Mouse (Mus musculus): Measurements from ENCODE around the gene Sp4. TPM values are rescaled to one million over a fixed set of nuclear protein-coding genes. Genes with fewer than 3 reads are reported as not detected.

Sp4 gene
- 6.6 and 6.7 TPM in 2 replicates for polyA plus RNA-seq (2015; fragmentation: Nextera tagmentation; extraction: Ambion mirVana)

DNA sequence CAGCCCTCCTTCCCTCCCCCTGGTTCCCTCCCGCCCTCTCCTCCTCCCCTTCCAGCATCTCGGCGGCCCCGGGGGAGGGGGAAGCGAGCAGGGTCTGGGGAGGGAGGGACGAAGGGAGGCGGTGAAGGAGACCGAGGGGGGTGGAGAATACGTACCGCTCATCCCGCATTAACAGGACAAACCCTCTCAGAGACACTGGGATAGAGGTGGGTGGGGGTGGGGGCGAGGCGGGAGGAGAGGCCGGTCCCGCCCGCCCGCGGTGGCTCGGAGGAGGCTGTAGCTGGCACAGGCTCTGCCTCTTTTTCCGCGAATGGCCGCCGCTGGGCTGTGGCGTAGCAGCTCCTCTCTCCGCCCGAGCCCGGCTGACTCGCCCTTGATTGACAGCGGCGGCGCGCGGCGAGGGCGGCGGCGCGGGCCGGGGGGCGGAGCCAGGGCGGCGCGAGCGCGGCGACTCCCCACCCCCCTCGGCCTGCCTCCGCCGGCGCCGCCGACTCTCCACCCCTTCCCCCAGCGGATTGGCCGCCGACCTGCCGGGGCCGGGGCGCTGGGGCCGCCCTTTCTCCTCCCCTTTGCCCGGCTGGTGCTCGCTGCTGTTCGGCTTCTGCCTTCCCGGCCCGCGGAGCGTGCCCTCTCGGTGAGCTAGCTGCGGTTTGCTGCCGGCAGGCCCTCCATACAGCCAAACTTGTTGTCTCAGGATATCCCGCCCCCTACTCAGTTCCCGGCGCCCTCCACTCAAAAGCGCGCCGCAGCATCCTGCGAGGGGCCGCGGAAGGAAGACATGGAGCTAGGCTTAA lies at the start of gene Sp4:
Sp4 (minus strand) TSS at position 369 of the 794 bp plus-strand sequence.
- under 1% methylated on average over 47 of the region's 78 CpGs for WGBS
- Histone ChIP-seq H3K4me3 (ENCODE audit: low read length) (peak within 1 kb of the TSS; percentile 99), H3K4me2 (ENCODE audit: low read depth, low read length) (peak within 1 kb of the TSS; percentile 82), H3K4me1 (ENCODE audit: control insufficient read depth, insufficient read depth, low read length) (peaks cover 23% of the 10 kb centered on the region), H3K9me3 (replicated peaks; ENCODE audit: control insufficient read depth, low read length) (no peaks in the 10 kb centered on the region), H3K9ac (ENCODE audit: low read length) (peak within 1 kb of the TSS; percentile 89), H3K36me3 (ENCODE audit: control insufficient read depth, insufficient read depth) (no peaks in the 10 kb centered on the region), H3K27ac (ENCODE audit: low read length) (peak within 1 kb of the TSS; percentile 96), H3K27me3 (ENCODE audit: control insufficient read depth, insufficient read depth, low read length) (no peaks in the 10 kb centered on the region)
- ATAC-seq (replicated peaks; ENCODE audit: extremely low read depth, insufficient read depth, low FRiP score) = peak; percentile 84

DNA sequence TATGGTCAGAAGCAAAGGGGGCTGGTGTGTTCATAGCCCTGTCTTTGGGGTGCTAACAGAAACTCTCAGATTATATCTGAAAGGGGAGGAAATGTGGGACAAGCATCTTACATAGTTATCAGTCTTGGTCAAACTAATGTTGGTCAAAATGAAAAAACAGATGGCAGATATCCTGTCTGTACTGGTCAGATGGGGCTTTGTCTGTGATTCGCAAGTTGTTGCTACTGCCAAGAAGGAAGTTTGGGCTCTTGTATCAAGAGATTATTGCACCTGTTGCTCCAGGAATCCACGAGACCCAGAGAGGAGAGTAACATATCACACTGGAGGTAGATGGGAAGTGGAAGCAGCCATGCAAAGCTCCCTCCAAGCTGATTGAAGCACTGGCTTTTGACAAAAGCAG lies 37.9 kb upstream of the Sp4 start:
- H3K4me3 ChIP-seq (ENCODE audit: low read length) = no peak overlapping the region
- 55% methylated on average over 2 of the region's 2 CpGs for WGBS
- no peak for ATAC-seq (replicated peaks; ENCODE audit: extremely low read depth, insufficient read depth, low FRiP score)

DNA sequence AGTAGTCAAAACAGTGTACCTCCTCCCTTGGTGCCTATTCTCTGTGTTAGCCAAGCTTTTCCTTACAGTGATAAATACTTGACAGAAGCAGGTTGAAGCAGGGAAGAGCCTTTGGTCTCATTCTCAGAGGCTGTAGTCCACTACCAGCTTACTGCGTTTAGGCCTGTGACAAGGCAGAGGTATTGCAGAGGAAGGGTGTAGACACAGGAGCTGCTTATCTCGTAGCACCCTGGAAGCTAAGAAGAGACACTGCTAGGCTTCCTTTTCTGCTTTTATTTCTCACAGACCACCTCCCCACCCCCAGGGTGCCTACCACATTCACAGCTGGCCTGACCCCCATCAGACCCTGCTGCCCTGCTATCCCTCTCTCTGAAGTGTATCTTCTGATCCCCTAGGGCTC lies 37.0 kb upstream of the Sp4 start:
- H3K36me3 ChIP-seq (ENCODE audit: control insufficient read depth, insufficient read depth) = no peaks in the 10 kb centered on the region
- no peaks in the 10 kb centered on the region for H3K9me3 ChIP-seq (replicated peaks; ENCODE audit: control insufficient read depth, low read length)
- H3K27me3 ChIP-seq (ENCODE audit: control insufficient read depth, insufficient read depth, low read length) = no peaks in the 10 kb centered on the region
- ATAC-seq (replicated peaks; ENCODE audit: extremely low read depth, insufficient read depth, low FRiP score) = no peak
- no peak overlapping the region for H3K4me2 ChIP-seq (ENCODE audit: low read depth, low read length)
- H3K9ac ChIP-seq (ENCODE audit: low read length) = no peak overlapping the region
- H3K4me3 ChIP-seq (ENCODE audit: low read length) = no peak overlapping the region
- 50% methylated on average over 2 of the region's 2 CpGs for WGBS
- H3K4me1 ChIP-seq (ENCODE audit: control insufficient read depth, insufficient read depth, low read length) = no peaks in the 10 kb centered on the region
- H3K27ac ChIP-seq (ENCODE audit: low read length) = no peak overlapping the region

More for the DNA sequence above, 37.9 kb upstream of the Sp4 start:
- Histone ChIP-seq H3K9ac (ENCODE audit: low read length) (no peak overlapping the region), H3K27ac (ENCODE audit: low read length) (no peak overlapping the region), H3K4me1 (ENCODE audit: control insufficient read depth, insufficient read depth, low read length) (no peaks in the 10 kb centered on the region), H3K4me2 (ENCODE audit: low read depth, low read length) (no peak overlapping the region), H3K36me3 (ENCODE audit: control insufficient read depth, insufficient read depth) (no peaks in the 10 kb centered on the region), H3K9me3 (replicated peaks; ENCODE audit: control insufficient read depth, low read length) (no peaks in the 10 kb centered on the region), H3K27me3 (ENCODE audit: control insufficient read depth, insufficient read depth, low read length) (no peaks in the 10 kb centered on the region)

DNA sequence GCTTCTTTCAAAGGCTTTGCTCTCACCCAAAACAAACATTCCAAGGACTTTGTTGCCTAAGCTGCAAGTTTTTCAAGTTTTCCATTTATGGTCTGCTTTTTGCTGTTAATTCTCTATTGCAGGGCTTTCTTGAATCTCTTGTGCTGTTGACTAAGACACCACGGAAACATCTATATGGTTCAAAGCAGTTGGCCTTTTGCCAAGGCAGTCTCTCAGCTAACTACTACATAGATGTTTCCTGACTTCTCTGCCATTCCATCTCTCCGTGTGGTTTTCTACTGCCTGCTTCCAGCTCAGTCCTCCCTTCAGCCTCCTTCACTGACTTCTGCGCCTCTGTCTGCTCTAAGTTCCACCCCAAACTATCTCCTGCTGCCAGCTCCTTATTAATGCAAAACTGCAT lies 36.1 kb upstream of the Sp4 start:
- H3K9me3 ChIP-seq (replicated peaks; ENCODE audit: control insufficient read depth, low read length) = no peaks in the 10 kb centered on the region
- no peak for ATAC-seq (replicated peaks; ENCODE audit: extremely low read depth, insufficient read depth, low FRiP score)
- H3K4me1 ChIP-seq (ENCODE audit: control insufficient read depth, insufficient read depth, low read length) = no peaks in the 10 kb centered on the region
- H3K9ac ChIP-seq (ENCODE audit: low read length) = no peak overlapping the region
- no peaks in the 10 kb centered on the region for H3K27me3 ChIP-seq (ENCODE audit: control insufficient read depth, insufficient read depth, low read length)
- 55% methylated on average over 3 of the region's 3 CpGs for WGBS
- no peak overlapping the region for H3K4me3 ChIP-seq (ENCODE audit: low read length)
- H3K36me3 ChIP-seq (ENCODE audit: control insufficient read depth, insufficient read depth) = no peaks in the 10 kb centered on the region
- no peak overlapping the region for H3K4me2 ChIP-seq (ENCODE audit: low read depth, low read length)
- no peak overlapping the region for H3K27ac ChIP-seq (ENCODE audit: low read length)

GRCm38 (mm10) chr12:118328739-118329249 lies 27.6 kb upstream of the Sp4 start:
- no peaks in the 10 kb centered on the region for H3K9me3 ChIP-seq (replicated peaks; ENCODE audit: control insufficient read depth, low read length)
- no peak overlapping the region for H3K4me2 ChIP-seq (ENCODE audit: low read depth, low read length)
- H3K27ac ChIP-seq (ENCODE audit: low read length) = no peak overlapping the region
- no peak overlapping the region for H3K4me3 ChIP-seq (ENCODE audit: low read length)
- ATAC-seq (replicated peaks; ENCODE audit: extremely low read depth, insufficient read depth, low FRiP score) = no peak
- no peak overlapping the region for H3K9ac ChIP-seq (ENCODE audit: low read length)
- H3K4me1 ChIP-seq (ENCODE audit: control insufficient read depth, insufficient read depth, low read length) = no peaks in the 10 kb centered on the region
- no peaks in the 10 kb centered on the region for H3K27me3 ChIP-seq (ENCODE audit: control insufficient read depth, insufficient read depth, low read length)
- H3K36me3 ChIP-seq (ENCODE audit: control insufficient read depth, insufficient read depth) = no peaks in the 10 kb centered on the region
- WGBS = 77% methylated on average over 6 of the region's 6 CpGs

- Histone ChIP-seq H3K9me3 (replicated peaks; ENCODE audit: control insufficient read depth, low read length) (no peaks in the 10 kb centered on the region), H3K4me1 (ENCODE audit: control insufficient read depth, insufficient read depth, low read length) (no peaks in the 10 kb centered on the region), H3K4me3 (ENCODE audit: low read length) (no peak overlapping the region), H3K36me3 (ENCODE audit: control insufficient read depth, insufficient read depth) (no peaks in the 10 kb centered on the region), H3K27me3 (ENCODE audit: control insufficient read depth, insufficient read depth, low read length) (no peaks in the 10 kb centered on the region), H3K4me2 (ENCODE audit: low read depth, low read length) (no peak overlapping the region), H3K27ac (ENCODE audit: low read length) (no peak overlapping the region), H3K9ac (ENCODE audit: low read length) (no peak overlapping the region)
- 85% methylated on average over 2 of the region's 2 CpGs for WGBS
- no peak for ATAC-seq (replicated peaks; ENCODE audit: extremely low read depth, insufficient read depth, low FRiP score)
These were observed 26.3 kb upstream of the Sp4 start for GRCm38 (mm10) chr12:118327566-118327965.

- Histone ChIP-seq H3K4me3 (ENCODE audit: low read length) (no peak overlapping the region), H3K4me1 (ENCODE audit: control insufficient read depth, insufficient read depth, low read length) (no peaks in the 10 kb centered on the region), H3K36me3 (ENCODE audit: control insufficient read depth, insufficient read depth) (no peaks in the 10 kb centered on the region), H3K27ac (ENCODE audit: low read length) (no peak overlapping the region), H3K4me2 (ENCODE audit: low read depth, low read length) (no peak overlapping the region), H3K9me3 (replicated peaks; ENCODE audit: control insufficient read depth, low read length) (no peaks in the 10 kb centered on the region), H3K9ac (ENCODE audit: low read length) (no peak overlapping the region), H3K27me3 (ENCODE audit: control insufficient read depth, insufficient read depth, low read length) (no peaks in the 10 kb centered on the region)
- no peak for ATAC-seq (replicated peaks; ENCODE audit: extremely low read depth, insufficient read depth, low FRiP score)
- WGBS = 79% methylated on average over 2 of the region's 2 CpGs
These were observed 24.9 kb upstream of the Sp4 start for GRCm38 (mm10) chr12:118326161-118326560.

DNA sequence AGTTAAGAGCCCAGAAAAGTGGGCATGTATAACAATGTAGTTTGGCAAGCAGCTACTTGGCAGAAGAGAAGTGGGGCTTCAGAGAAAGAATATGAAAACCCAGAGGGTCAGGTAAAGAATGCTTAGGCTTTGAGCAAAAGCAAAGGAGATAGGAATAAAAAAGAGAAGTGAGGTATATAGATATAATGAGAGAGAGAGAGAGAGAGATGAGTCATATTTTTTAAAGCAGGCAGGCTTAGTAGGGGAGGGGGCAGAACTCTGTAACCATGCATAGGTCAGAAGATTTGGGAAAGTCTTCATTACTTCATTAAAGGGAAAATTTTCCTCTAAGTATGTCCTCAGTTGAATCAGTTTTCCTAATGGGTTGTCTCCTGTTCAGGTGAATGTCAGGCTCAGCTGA lies 18.8 kb upstream of the Sp4 start:
- no peaks in the 10 kb centered on the region for H3K36me3 ChIP-seq (ENCODE audit: control insufficient read depth, insufficient read depth)
- ATAC-seq (replicated peaks; ENCODE audit: extremely low read depth, insufficient read depth, low FRiP score) = no peak
- H3K4me2 ChIP-seq (ENCODE audit: low read depth, low read length) = no peak overlapping the region
- H3K9me3 ChIP-seq (replicated peaks; ENCODE audit: control insufficient read depth, low read length) = no peaks in the 10 kb centered on the region
- H3K9ac ChIP-seq (ENCODE audit: low read length) = no peak overlapping the region
- no peaks in the 10 kb centered on the region for H3K27me3 ChIP-seq (ENCODE audit: control insufficient read depth, insufficient read depth, low read length)
- no peaks in the 10 kb centered on the region for H3K4me1 ChIP-seq (ENCODE audit: control insufficient read depth, insufficient read depth, low read length)
- no peak overlapping the region for H3K4me3 ChIP-seq (ENCODE audit: low read length)
- no peak overlapping the region for H3K27ac ChIP-seq (ENCODE audit: low read length)

DNA sequence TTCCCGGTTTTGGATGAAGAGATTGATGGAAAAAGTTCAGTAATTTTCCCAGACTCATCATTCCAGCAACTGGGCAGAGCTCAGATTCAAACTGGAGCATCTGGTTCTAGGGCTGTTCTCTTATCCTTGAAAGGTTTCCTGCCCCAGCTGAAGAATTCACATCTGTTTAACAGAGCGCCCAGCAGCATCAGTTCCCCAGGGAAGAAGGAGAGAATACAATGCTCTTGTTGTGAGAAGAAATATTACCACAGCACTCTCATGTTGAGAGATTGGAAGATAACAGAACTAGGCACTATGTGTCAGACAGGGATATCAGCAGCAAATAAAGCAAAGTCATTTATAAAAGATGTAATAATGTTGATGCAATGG lies 13.2 kb upstream of the Sp4 start:
- H3K36me3 ChIP-seq (ENCODE audit: control insufficient read depth, insufficient read depth) = no peaks in the 10 kb centered on the region
- 62% methylated on average over 2 of the region's 2 CpGs for WGBS
- H3K4me3 ChIP-seq (ENCODE audit: low read length) = no peak overlapping the region
- no peak overlapping the region for H3K9ac ChIP-seq (ENCODE audit: low read length)
- ATAC-seq (replicated peaks; ENCODE audit: extremely low read depth, insufficient read depth, low FRiP score) = no peak
- H3K27me3 ChIP-seq (ENCODE audit: control insufficient read depth, insufficient read depth, low read length) = no peaks in the 10 kb centered on the region
- H3K4me1 ChIP-seq (ENCODE audit: control insufficient read depth, insufficient read depth, low read length) = no peaks in the 10 kb centered on the region
- no peak overlapping the region for H3K4me2 ChIP-seq (ENCODE audit: low read depth, low read length)
- no peak overlapping the region for H3K27ac ChIP-seq (ENCODE audit: low read length)
- H3K9me3 ChIP-seq (replicated peaks; ENCODE audit: control insufficient read depth, low read length) = no peaks in the 10 kb centered on the region
